Mouse (Mus musculus): Measurements from ENCODE around the gene Qrsl1. TPM values are rescaled to one million over a fixed set of nuclear protein-coding genes. Genes with fewer than 3 reads are reported as not detected.

The Qrsl1 gene
- 9.0 TPM for polyA plus RNA-seq (2012; fragmentation: generic; extraction: Trizol)

DNA sequence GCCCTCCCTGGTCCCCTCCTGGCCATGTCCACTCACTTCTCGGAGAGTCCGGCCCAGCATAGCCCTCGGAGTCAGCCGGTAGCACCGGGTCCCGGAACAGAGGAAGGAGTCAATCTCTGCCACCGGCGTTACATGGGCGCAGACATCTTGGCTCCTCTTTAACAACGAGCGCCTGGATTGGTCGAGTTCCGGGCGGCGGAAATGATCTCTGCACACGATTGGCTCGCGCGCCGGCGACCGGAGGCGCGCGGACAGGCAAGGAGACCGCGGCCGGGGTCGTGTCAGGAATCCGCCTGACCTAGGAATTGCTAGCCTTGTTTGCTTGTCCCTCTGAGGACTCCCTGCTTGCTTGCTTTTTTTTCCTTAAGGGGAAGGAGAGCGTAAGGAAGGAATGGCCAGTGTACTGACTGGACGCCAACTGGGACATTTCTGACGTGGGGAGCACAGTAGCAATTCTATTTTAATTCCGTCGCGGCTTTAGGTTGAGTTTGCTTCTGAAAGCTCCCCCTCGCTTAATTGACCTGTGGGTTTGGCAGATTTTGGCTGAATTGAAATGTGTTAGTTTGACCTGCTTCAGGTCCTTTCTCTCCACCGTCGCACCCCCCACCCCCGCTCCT is at the start of gene Qrsl1, which contains the start of gene Rtn4ip1:
Qrsl1 (minus strand) TSS at position 168 of the 617 bp plus-strand sequence.
Rtn4ip1 (plus strand) TSS at position 230 of the 617 bp plus-strand sequence.
- Histone ChIP-seq H3K36me3 (ENCODE audit: control insufficient read depth, insufficient read depth) (no peaks in the 10 kb centered on the region), H3K79me2 (ENCODE audit: control insufficient read depth, insufficient read depth) (peaks cover 5% of the 10 kb centered on the region), H3K27me3 (ENCODE audit: control insufficient read depth, insufficient read depth, insufficient read length) (no peaks in the 10 kb centered on the region), H3K4me2 (ENCODE audit: low read depth) (peak within 1 kb of the TSS; percentile 88), H3K4me3 (peak within 1 kb of the TSS; percentile 88), H3ac (ENCODE audit: control insufficient read depth, insufficient read length) (peak within 1 kb of the TSS; percentile 61)
- TF ChIP-seq REST (IDR thresholded peaks at IDR 0.05; ENCODE audit: insufficient read depth, insufficient read length) (no peak), MYOG (IDR thresholded peaks at IDR 0.05; ENCODE audit: control insufficient read depth in 1 of 3, insufficient read depth in 1 of 3, insufficient read length in 2 of 3, low read depth in 2 of 3) (no peak), POLR2AphosphoS2 (IDR thresholded peaks at IDR 0.05; ENCODE audit: insufficient read length, low read depth) (peak; percentile 50), SRF (IDR thresholded peaks at IDR 0.05; ENCODE audit: control insufficient read depth, insufficient read length, low read depth) (no peak), USF1 (IDR thresholded peaks at IDR 0.05; ENCODE audit: low read depth) (no peak), CEBPB (IDR thresholded peaks at IDR 0.05; ENCODE audit: insufficient read depth, poor library complexity, severe bottlenecking) (no peak), TCF12 (IDR thresholded peaks at IDR 0.05; ENCODE audit: insufficient read depth, poor library complexity, severe bottlenecking) (no peak), E2F4 (IDR thresholded peaks at IDR 0.05; ENCODE audit: insufficient read depth) (peak; percentile 26), MYOD1 (IDR thresholded peaks at IDR 0.05; ENCODE audit: control insufficient read depth in 1 of 3, insufficient read length in 2 of 3, low read depth in 2 of 3) (no peak), TCF3 (IDR thresholded peaks at IDR 0.05; ENCODE audit: insufficient read length, low read depth) (no peak), POLR2A (IDR thresholded peaks at IDR 0.05; ENCODE audit: insufficient read length, low read depth) (peak; percentile 52), MAX (IDR thresholded peaks at IDR 0.05; ENCODE audit: low read depth) (no peak)

DNA sequence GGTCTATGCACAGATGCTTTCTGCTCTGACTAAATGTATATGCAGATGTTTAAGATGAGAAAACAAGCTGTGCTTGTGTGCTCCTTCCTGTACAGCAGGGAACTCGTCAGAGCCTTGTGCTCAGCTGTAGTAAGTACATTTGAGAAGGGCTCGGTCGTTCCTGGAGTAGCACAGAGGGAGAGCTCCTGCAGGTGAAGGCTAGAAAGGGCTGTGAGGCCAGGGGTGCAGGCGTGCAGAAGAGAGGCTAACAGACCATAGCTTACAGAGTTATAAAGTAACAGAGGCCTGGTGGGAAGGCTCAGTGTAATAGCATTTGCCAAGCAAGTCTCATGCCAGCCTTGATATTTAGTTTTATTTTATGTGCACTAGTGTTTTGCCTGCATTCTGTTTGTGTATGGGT is 43.9 kb upstream of the Qrsl1 start:
- Histone ChIP-seq H3K79me2 (ENCODE audit: control insufficient read depth, insufficient read depth) (no peaks in the 10 kb centered on the region), H3K27me3 (ENCODE audit: control insufficient read depth, insufficient read depth, insufficient read length) (no peaks in the 10 kb centered on the region)
- no peak for TF ChIP-seq E2F4 (IDR thresholded peaks at IDR 0.05; ENCODE audit: insufficient read depth)
- TF ChIP-seq REST (IDR thresholded peaks at IDR 0.05; ENCODE audit: insufficient read depth, insufficient read length), result no peak
- TF ChIP-seq CEBPB (IDR thresholded peaks at IDR 0.05; ENCODE audit: insufficient read depth, poor library complexity, severe bottlenecking), result no peak
- TF ChIP-seq SRF (IDR thresholded peaks at IDR 0.05; ENCODE audit: control insufficient read depth, insufficient read length, low read depth), result no peak
- no peak for TF ChIP-seq USF1 (IDR thresholded peaks at IDR 0.05; ENCODE audit: low read depth)
- no peak for TF ChIP-seq POLR2A (IDR thresholded peaks at IDR 0.05; ENCODE audit: insufficient read length, low read depth)
- no peak for TF ChIP-seq MAX (IDR thresholded peaks at IDR 0.05; ENCODE audit: low read depth)
- no peak for TF ChIP-seq TCF3 (IDR thresholded peaks at IDR 0.05; ENCODE audit: insufficient read length, low read depth)
- TF ChIP-seq POLR2AphosphoS2 (IDR thresholded peaks at IDR 0.05; ENCODE audit: insufficient read length, low read depth), result no peak
- no peak for TF ChIP-seq MYOD1 (IDR thresholded peaks at IDR 0.05; ENCODE audit: control insufficient read depth in 1 of 3, insufficient read length in 2 of 3, low read depth in 2 of 3)

DNA sequence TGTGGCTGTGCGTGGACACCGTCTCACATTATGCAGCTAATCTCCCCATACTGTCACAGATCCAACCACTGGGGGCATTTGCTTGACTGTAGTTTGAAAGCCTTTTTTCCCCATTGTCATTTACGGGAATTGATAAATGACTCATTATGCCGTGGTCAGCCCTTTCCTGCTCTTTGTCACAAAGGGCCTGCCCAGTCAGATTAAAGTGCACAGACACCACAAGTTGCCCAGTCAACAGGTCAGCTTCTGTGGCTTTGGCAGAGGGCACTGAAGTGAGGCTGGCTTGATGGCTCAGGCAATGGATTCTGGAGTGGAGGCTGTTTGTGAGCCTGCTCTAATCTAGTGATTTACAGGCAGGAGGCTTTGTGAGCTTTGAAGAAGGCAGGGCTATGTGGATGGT is 42.2 kb upstream of the Qrsl1 start:
- H3K4me3 ChIP-seq, result no peak overlapping the region

More for the DNA sequence above, 43.9 kb upstream of the Qrsl1 start:
- Histone ChIP-seq H3ac (ENCODE audit: control insufficient read depth, insufficient read length) (no peak overlapping the region), H3K4me2 (ENCODE audit: low read depth) (no peak overlapping the region), H3K4me3 (no peak overlapping the region), H3K36me3 (ENCODE audit: control insufficient read depth, insufficient read depth) (peaks cover 9% of the 10 kb centered on the region)

GRCm38 (mm10) chr10:43939136-43939662 is 37.7 kb upstream of the Qrsl1 start:
- H3K36me3 ChIP-seq (ENCODE audit: control insufficient read depth, insufficient read depth), result peaks cover 8% of the 10 kb centered on the region
- TF ChIP-seq SRF (IDR thresholded peaks at IDR 0.05; ENCODE audit: control insufficient read depth, insufficient read length, low read depth), result no peak
- no peak for TF ChIP-seq CEBPB (IDR thresholded peaks at IDR 0.05; ENCODE audit: insufficient read depth, poor library complexity, severe bottlenecking)
- TF ChIP-seq MYOG (IDR thresholded peaks at IDR 0.05; ENCODE audit: control insufficient read depth in 1 of 3, insufficient read depth in 1 of 3, insufficient read length in 2 of 3, low read depth in 2 of 3), result no peak
- no peak for TF ChIP-seq TCF3 (IDR thresholded peaks at IDR 0.05; ENCODE audit: insufficient read length, low read depth)
- no peak for TF ChIP-seq USF1 (IDR thresholded peaks at IDR 0.05; ENCODE audit: low read depth)
- TF ChIP-seq POLR2AphosphoS2 (IDR thresholded peaks at IDR 0.05; ENCODE audit: insufficient read length, low read depth), result no peak
- TF ChIP-seq POLR2A (IDR thresholded peaks at IDR 0.05; ENCODE audit: insufficient read length, low read depth), result no peak
- TF ChIP-seq MYOD1 (IDR thresholded peaks at IDR 0.05; ENCODE audit: control insufficient read depth in 1 of 3, insufficient read length in 2 of 3, low read depth in 2 of 3), result no peak
- TF ChIP-seq MAX (IDR thresholded peaks at IDR 0.05; ENCODE audit: low read depth), result no peak
- no peak for TF ChIP-seq TCF12 (IDR thresholded peaks at IDR 0.05; ENCODE audit: insufficient read depth, poor library complexity, severe bottlenecking)
- no peak for TF ChIP-seq E2F4 (IDR thresholded peaks at IDR 0.05; ENCODE audit: insufficient read depth)
- TF ChIP-seq REST (IDR thresholded peaks at IDR 0.05; ENCODE audit: insufficient read depth, insufficient read length), result no peak
- no peak overlapping the region for H3ac ChIP-seq (ENCODE audit: control insufficient read depth, insufficient read length)
- H3K27me3 ChIP-seq (ENCODE audit: control insufficient read depth, insufficient read depth, insufficient read length), result no peaks in the 10 kb centered on the region
- no peak overlapping the region for H3K4me3 ChIP-seq
- no peaks in the 10 kb centered on the region for H3K79me2 ChIP-seq (ENCODE audit: control insufficient read depth, insufficient read depth)
- H3K4me2 ChIP-seq (ENCODE audit: low read depth), result no peak overlapping the region

More for the DNA sequence above, 42.2 kb upstream of the Qrsl1 start:
- Histone ChIP-seq H3ac (ENCODE audit: control insufficient read depth, insufficient read length) (no peak overlapping the region), H3K36me3 (ENCODE audit: control insufficient read depth, insufficient read depth) (peaks cover 9% of the 10 kb centered on the region), H3K79me2 (ENCODE audit: control insufficient read depth, insufficient read depth) (no peaks in the 10 kb centered on the region), H3K4me2 (ENCODE audit: low read depth) (peak overlapping the region; percentile 0), H3K27me3 (ENCODE audit: control insufficient read depth, insufficient read depth, insufficient read length) (no peaks in the 10 kb centered on the region)
- TF ChIP-seq MYOD1 (IDR thresholded peaks at IDR 0.05; ENCODE audit: control insufficient read depth in 1 of 3, insufficient read length in 2 of 3, low read depth in 2 of 3), result no peak
- no peak for TF ChIP-seq MYOG (IDR thresholded peaks at IDR 0.05; ENCODE audit: control insufficient read depth in 1 of 3, insufficient read depth in 1 of 3, insufficient read length in 2 of 3, low read depth in 2 of 3)

All from myocyte (in vitro differentiated cells).